ENCODE assay signal across 1 mouse cellular context in genomic region chr19:46356701-46357138, GRCm38 (mm10).
TF ChIP-seq lines count a peak whose summit lies in the region.

No protein-coding gene starts in this region.

TF ChIP-seq in CH12.LX, 34 proteins besides CTCF, POLR2A, EP300 and RAD21:
- TF ChIP-seq USF2 (conservative IDR thresholded peaks at IDR 0.05; ENCODE audit: low read depth, low read length) = peak; percentile 72
- TF ChIP-seq TCF12 (IDR thresholded peaks at IDR 0.05; ENCODE audit: low read depth, low read length) = peak; percentile 71
- peak; percentile 70 for TF ChIP-seq ELF1 (IDR thresholded peaks at IDR 0.05; ENCODE audit: low read depth, low read length)
- TF ChIP-seq NRF1 (IDR thresholded peaks at IDR 0.05; ENCODE audit: low read depth, low read length) = peak; percentile 93
- peak; percentile 39; the same call in 1 of the 2 replicates for TF ChIP-seq IRF4 (IDR thresholded peaks at IDR 0.05; ENCODE audit: low read depth, low read length)
- TF ChIP-seq BHLHE40 (IDR thresholded peaks at IDR 0.05; ENCODE audit: low read depth, low read length) = peak; percentile 85
- peak; percentile 46; the same call in 1 of the 2 replicates for TF ChIP-seq MAX (IDR thresholded peaks at IDR 0.05; ENCODE audit: low read length)
- TF ChIP-seq SIN3A (IDR thresholded peaks at IDR 0.05; ENCODE audit: low read length) = no peak
- peak; percentile 95 for TF ChIP-seq CHD2 (IDR thresholded peaks at IDR 0.05; ENCODE audit: low read length)
- peak; percentile 96 for TF ChIP-seq HCFC1 (IDR thresholded peaks at IDR 0.05; ENCODE audit: low read depth, low read length)
- TF ChIP-seq MXI1 (IDR thresholded peaks at IDR 0.05; ENCODE audit: low read depth, low read length) = no peak; the same call in 1 of the 2 replicates
- no peak for TF ChIP-seq SMC3 (IDR thresholded peaks at IDR 0.05; ENCODE audit: low read depth, low read length)
- no peak; the same call in 1 of the 2 replicates for TF ChIP-seq RCOR1 (conservative IDR thresholded peaks at IDR 0.05; ENCODE audit: low read depth, low read length)
- TF ChIP-seq ETS1 (conservative IDR thresholded peaks at IDR 0.05; ENCODE audit: low read depth, low read length) = no peak
- TF ChIP-seq ZKSCAN1 (IDR thresholded peaks at IDR 0.05; ENCODE audit: borderline replicate concordance, low read depth, low read length) = no peak
- TF ChIP-seq GABPA (IDR thresholded peaks at IDR 0.05; ENCODE audit: insufficient replicate concordance, low read depth, low read length) = no peak; the same call in 1 of the 2 replicates
- TF ChIP-seq CHD1 (IDR thresholded peaks at IDR 0.05; ENCODE audit: low read depth, low read length) = no peak
- TF ChIP-seq ZC3H11A (IDR thresholded peaks at IDR 0.05; ENCODE audit: low read depth, low read length) = no peak
- peak; percentile 71; the same call in 1 of the 2 replicates for TF ChIP-seq ZMIZ1 (IDR thresholded peaks at IDR 0.05; ENCODE audit: low read depth, low read length)
- no peak for TF ChIP-seq MAFK (IDR thresholded peaks at IDR 0.05; ENCODE audit: insufficient replicate concordance, low read length)
- TF ChIP-seq KAT2A (IDR thresholded peaks at IDR 0.05; ENCODE audit: insufficient replicate concordance, low read length) = peak; percentile 77; the same call in 1 of the 2 replicates
- TF ChIP-seq MAZ (IDR thresholded peaks at IDR 0.05; ENCODE audit: low read depth, low read length) = peak; percentile 66; the same call in 1 of the 2 replicates
- TF ChIP-seq TBP (conservative IDR thresholded peaks at IDR 0.05; ENCODE audit: low read depth, low read length) = 0 out of 2 replicates have a peak, but pooled peaks have one; percentile 48
- TF ChIP-seq NELFE (IDR thresholded peaks at IDR 0.05; ENCODE audit: low read depth, low read length) = peak; percentile 80
- no peak for TF ChIP-seq POLR2AphosphoS2 (IDR thresholded peaks at IDR 0.05; ENCODE audit: low read depth, low read length)
- TF ChIP-seq JUND (conservative IDR thresholded peaks at IDR 0.05; ENCODE audit: low read depth, low read length) = no peak
- TF ChIP-seq MYC (IDR thresholded peaks at IDR 0.05; ENCODE audit: low read depth, low read length) = peak; percentile 28; the same call in 1 of the 2 replicates
- TF ChIP-seq PAX5 (IDR thresholded peaks at IDR 0.05; ENCODE audit: low read length) = no peak
- peak; percentile 29; the same call in 1 of the 2 replicates for TF ChIP-seq MEF2A (IDR thresholded peaks at IDR 0.05; ENCODE audit: borderline replicate concordance, low read depth, low read length)
- peak; percentile 89 for TF ChIP-seq USF1 (IDR thresholded peaks at IDR 0.05; ENCODE audit: low read depth, low read length)
- no peak for TF ChIP-seq E2F4 (IDR thresholded peaks at IDR 0.05; ENCODE audit: insufficient replicate concordance, low read depth, low read length)
- no peak for TF ChIP-seq ZNF384 (IDR thresholded peaks at IDR 0.05; ENCODE audit: low read depth, low read length)
- no peak for TF ChIP-seq JUN (IDR thresholded peaks at IDR 0.05; ENCODE audit: insufficient read depth, low read depth, low read length)
- no peak for TF ChIP-seq UBTF (IDR thresholded peaks at IDR 0.05; ENCODE audit: low read depth, low read length)
TF ChIP-seq in CH12.LX: peak in this region for 17.
